Mouse (Mus musculus): ENCODE data around the gene Lacc1.

- TF ChIP-seq POLR2A (IDR thresholded peaks at IDR 0.05; ENCODE audit: insufficient read depth, low read length) (no peak), CTCF (IDR thresholded peaks at IDR 0.05; ENCODE audit: low read depth, low read length) (peak; percentile 30), EP300 (IDR thresholded peaks at IDR 0.05; ENCODE audit: insufficient read depth, low read depth, low read length) (no peak)
Observed at GRCm38 (mm10) chr14:77008238-77008637, 28.5 kb downstream of the Lacc1 start.

All from ES-Bruce4 (cell line).